Mouse (Mus musculus) left cerebral cortex, postnatal 14 days (tissue): Measurements from ENCODE around the gene Erfe. TPM values are rescaled to one million over a fixed set of nuclear protein-coding genes. Genes with fewer than 3 reads are reported as not detected.
A peak's percentile ranks its signal among the peaks of the same experiment; 100 is the strongest.

Experiments used
- DNase-seq, 2 experiments: peaks; one replicate each; pipeline ENCODE4 v3.0.0; 2021 to 2022; ENCODE audit warnings: low spot score in 2 of 2, mixed read lengths in 1 of 2
- intact Hi-C: fragments of 180-260 bp; cut with DNase I; formaldehyde crosslinking; loops from one replicate; pipeline ENCODE4 v1.15.1; 2025
- long read RNA-seq, 2 experiments: library from polyadenylated mRNA; stranded (forward); transcript quantifications; one replicate each; pipeline ENCODE4 v2.0.0; 2021
- total RNA-seq, 2 experiments: library from RNA; stranded (reverse); gene quantifications; 2 replicates each; pipeline ENCODE4 v1.2.3; 2021

Gene Erfe
- under 1 TPM; 0.15 to 0.34 TPM for total RNA-seq
- long read RNA-seq, experiment 1, result 0 reads
- long read RNA-seq, experiment 2, partial matches to known transcripts, result 0 of 1 reads
- long read RNA-seq, experiment 2, other reads (novel, unspliced or antisense), result 0 of 1 reads

DNA sequence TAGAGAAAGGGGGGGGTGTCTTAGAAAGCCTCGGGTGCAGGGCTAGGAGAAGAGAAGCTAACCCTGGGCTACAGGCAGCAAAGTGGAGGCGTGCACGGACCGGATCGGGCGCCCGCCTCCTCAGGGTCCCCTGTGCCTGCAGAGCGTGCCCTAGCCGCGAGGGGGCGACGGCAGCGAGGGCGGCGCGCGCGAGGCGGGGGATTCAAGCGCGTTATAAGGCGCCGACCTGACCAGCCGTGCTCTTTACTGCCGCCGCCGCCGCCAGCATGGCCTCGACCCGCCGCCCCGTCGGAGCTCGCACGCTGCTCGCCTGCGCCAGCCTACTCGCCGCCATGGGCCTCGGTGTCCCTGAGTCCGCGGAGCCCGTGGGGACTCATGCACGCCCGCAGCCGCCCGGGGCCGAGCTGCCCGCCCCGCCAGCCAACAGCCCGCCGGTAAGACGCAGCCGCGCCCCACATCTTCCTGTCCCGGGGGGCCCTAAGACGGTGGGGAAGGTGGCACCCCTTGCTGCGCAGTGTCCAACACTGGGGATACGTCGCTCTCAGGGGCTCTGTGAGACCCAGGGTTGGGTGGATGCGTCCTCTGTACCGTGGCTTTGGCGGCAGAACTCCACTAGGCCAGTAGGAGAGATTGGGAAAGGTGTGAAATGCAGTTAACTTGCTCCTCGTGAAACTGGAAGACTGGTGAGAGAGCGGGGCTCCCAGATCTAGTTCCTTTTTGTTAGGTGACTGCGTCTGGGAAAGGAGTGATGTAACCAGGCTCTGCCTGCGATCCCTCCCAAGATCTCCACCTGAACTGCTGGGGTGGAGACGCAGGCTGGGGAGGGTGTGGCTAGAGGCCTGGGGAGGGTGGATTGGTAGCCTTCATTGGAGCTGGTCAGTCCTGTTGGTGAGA, at the start of gene Erfe:
Erfe (plus strand) TSS at position 216 of the 894 bp plus-strand sequence.
- intact Hi-C loops, result no loop called here

GRCm38 (mm10) chr1:91317656-91318055, 48.6 kb upstream of the Erfe start:
- intact Hi-C loops, result no loop called here
- DNase-seq, result no peak

More for the DNA sequence above, at the start of gene Erfe:
- DNase-seq, result peak; percentile 30 to 46

DNA sequence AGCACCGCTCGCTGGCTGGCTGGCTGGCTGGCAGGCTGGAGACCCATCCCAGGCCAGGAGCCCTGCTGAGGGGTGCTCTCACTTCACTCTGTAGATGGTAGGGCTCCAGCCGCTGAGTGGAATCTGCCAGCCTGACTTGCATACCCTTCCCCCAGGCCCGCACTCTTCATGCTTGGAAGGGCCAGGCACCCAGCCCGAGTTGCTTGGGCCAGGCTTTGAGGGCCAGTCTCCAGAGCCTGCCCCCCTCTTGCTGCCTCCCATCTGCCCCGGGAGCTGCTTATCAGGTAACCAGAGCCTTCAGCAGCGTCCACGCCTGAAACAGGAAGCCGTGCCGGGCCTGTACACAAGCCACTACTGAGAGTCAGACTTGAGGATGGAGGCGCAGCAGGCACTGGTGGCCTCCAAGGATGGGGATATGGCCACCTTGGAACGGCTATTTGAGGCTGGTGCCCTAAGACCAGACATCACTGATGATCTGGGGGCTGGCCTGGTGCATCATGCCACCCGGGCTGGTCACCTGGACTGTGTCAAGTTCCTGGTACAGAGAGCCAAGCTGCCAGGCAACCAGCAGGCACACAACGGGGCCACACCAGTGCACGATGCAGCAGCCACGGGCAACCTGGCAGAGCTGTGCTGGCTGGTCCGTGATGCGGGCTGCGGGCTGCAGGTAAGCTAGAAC, 44.3 kb upstream of the Erfe start, which contains the start of gene Espnl:
Espnl (plus strand) TSS at position 316 of the 679 bp plus-strand sequence.
- DNase-seq, result no peak
- intact Hi-C loops, result no loop called here

- intact Hi-C loops, result no loop called here
- no peak for DNase-seq
Observed at GRCm38 (mm10) chr1:91324646-91325045, 41.6 kb upstream of the Erfe start.

DNA sequence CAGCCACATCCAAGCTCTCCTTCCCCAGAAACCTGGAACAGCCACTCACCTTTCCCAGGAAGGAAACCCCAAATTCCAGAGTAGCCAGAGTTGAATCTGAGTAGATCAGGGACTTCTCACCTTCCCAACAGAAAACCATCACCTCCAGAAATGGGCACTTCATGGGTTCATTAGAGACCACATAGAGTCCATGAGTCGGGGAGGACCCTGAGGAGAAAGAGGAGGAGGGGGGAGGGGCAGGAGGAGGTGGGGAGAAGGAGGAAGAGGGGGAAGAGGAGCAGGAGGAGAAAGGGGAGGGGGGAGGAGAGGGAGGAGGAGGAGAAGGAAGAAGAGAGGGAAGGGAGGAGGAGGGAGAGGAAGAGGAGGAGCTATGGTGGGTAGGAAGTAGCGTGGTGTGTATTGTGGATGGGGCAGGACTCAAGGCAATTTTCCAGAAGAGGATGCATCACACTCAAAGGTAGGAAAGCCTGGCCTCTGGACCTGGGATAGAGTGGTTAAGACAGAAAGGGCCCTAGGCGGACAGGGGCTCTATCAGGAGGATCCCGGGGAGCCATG, 40.7 kb upstream of the Erfe start:
- no peak for DNase-seq

GRCm38 (mm10) chr1:91332102-91332501, 34.1 kb upstream of the Erfe start:
- peak; percentile 18 to 32 for DNase-seq
- intact Hi-C loops, result no loop called here

More for the DNA sequence above, 40.7 kb upstream of the Erfe start:
- intact Hi-C loops, result no loop called here

DNA sequence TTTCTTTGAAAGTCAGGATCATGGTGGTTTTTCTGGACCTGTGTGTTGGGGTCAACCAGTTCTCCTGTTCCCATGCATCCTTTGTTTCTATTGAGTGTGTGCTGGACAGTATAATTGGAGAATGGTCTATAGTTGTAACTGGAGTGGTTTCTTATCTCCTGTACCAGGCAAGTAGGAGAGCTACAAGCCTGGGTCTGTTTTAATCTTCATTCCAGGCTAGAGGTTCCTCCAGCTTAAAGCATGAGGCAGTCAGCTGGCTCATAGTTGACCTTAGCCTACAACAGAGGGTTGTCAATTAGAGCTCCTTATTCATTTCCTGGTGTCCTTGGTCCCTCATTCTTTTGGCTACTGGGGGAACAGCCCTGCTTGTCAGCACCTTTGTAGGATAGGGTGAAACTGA, 32.6 kb upstream of the Erfe start:
- DNase-seq, result no peak
- intact Hi-C loops, result no loop called here

DNA sequence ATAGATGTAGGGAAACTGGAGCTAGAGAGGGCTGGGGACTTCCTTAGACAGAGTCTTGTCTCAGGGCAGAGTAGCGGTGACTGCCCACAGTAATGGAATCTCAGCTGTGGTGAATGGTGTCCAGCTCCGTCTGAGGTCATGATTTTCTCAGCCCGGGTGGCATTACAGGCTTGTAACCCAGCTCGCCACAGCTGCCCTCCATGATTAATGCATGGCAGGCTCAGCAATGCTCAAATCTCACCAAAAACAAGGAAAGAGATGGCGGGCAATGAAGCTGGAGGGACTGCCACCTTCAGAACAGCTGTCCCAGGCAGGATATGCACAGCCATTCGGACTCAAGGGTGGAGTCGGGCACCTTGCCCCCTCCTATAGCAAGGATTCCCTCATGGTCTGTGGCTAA, 28.9 kb upstream of the Erfe start:
- intact Hi-C loops, result no loop called here
- DNase-seq, result no peak

DNA sequence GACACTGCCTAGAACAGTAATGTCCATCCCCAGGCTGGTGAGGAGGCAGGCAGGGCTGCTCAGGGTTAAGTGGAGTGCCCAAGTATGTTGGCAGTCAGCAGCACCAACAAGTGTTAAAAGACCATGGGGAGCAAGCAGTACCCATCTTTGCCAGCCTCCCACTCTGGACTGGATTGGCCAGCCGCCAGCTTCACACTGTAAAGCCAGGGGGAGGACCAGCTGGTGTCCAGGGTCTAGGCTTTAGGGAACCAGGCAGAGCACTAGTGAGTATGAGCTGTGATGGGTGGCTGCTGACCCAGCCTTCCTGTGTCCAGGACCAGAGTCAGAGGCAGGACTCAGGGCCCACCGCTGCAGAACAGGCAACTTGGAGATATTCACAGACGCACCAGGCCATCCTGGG, 22.2 kb upstream of the Erfe start:
- DNase-seq, result peak in 1 of 2 experiments; percentile 33
- intact Hi-C loops, result no loop called here

DNA sequence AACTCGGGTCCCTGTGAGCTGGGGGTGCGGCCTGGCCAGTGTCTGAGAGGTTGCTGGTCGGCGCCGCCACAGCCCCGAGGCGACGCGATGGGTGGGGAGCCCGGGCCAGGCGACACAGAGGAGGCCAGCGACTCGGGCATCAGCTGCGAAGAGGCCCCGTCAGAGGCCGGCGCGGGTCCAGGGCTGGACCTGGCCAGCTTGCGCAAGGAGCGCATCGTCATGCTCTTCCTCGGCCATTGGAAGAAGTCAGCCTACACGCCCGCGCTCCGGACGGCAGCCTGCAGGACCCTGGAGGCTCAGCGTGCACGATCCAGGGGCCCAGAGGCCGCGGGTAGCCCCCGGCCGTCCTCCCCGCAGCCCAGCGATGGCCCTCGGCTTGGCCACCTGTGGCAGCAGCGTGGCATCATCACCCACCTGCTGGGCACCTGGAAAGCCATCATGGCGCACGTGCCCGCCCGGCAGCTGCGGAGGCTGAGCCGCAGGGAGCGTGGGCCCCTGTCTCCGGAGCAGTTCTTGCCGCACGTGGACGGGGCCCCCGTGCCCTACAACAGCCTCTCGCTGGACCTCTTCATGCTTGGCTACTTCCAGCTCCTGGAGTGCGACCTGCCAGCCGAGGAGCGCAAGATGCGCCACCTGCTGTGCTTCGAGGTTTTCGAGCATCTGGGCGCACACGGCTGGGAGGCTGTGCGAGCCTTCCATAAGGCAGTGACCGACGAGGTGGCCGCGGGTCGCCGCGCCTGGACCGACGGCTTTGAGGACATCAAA, 21.1 kb upstream of the Erfe start:
- intact Hi-C loops, result no loop called here
- no peak for DNase-seq

DNA sequence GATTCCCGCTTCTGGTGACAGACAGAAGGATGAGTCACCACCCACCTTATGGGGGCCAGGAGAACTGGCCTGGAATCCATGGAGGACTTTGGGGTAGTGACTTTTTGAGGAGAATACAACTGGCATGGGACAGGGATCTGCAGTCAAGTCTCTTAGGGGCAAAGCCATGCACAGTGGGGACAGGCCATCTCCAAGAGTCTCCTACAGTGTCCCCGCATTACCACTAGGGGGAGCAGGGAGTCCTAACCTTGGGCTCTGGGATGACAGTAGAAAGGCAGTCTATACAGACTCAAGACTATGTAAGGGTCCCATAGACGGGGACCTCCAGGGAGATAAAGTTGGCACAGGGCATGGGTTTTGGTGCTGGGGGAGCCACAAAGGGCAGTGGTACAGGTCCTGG, 19.3 kb upstream of the Erfe start:
- peak; percentile 30 to 51 for DNase-seq
- intact Hi-C loops, result no loop called here

GRCm38 (mm10) chr1:91350841-91351240, 15.4 kb upstream of the Erfe start, which contains the start of gene Klhl30:
Klhl30 (plus strand) TSS chr1:91351016.
- no peak for DNase-seq
- intact Hi-C loops, result no loop called here

DNA sequence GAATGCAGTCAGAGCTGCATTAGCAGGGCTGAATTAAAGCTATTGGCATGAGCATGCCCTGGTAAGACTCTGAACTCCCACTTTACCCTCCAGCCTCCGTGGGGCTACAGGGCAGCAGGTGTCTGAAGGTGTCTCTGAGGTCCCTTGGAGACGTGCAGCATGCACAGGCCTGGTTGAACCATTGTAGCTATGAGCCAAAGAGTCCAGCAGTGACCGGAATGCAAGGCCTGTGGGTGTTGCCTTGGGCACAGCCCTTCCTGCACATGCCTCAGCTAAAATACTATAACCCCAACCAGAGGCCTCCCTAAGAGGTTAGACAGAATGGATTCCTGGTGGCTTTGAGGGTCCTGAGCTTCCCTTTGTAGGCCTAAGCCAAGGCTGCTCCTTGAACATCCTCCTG, 15.0 kb upstream of the Erfe start:
- no peak for DNase-seq
- intact Hi-C loops, result no loop called here

- intact Hi-C loops, result no loop called here
- no peak for DNase-seq
Observed at GRCm38 (mm10) chr1:91352277-91352676, 14.0 kb upstream of the Erfe start.

DNA sequence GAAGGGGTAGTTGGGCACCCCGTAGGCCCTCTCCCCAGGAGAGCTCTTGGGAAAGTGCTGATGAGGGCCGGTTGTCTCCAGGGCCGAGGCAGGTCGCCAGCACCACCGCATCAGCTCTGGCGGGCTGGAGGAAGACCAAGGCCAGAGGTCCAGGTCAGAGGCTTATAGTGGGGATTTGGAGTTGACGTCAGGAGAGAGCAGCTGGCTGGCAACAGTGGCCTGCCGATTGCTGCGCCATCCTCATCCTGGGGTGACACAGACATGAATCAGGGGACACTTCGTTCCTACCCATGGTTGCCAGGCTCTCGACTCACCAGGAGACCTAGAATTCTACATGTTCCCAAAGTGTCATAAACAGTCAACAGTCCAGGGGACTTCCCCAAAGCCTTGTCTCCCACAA, 10.1 kb upstream of the Erfe start:
- no peak for DNase-seq
- intact Hi-C loops, result no loop called here

- intact Hi-C loops, result no loop called here
- DNase-seq, result no peak
Observed at GRCm38 (mm10) chr1:91362113-91362512, 4.1 kb upstream of the Erfe start.

GRCm38 (mm10) chr1:91364822-91365644, 1.2 kb upstream of the Erfe start:
- DNase-seq, result no peak
- intact Hi-C loops, result no loop called here

DNA sequence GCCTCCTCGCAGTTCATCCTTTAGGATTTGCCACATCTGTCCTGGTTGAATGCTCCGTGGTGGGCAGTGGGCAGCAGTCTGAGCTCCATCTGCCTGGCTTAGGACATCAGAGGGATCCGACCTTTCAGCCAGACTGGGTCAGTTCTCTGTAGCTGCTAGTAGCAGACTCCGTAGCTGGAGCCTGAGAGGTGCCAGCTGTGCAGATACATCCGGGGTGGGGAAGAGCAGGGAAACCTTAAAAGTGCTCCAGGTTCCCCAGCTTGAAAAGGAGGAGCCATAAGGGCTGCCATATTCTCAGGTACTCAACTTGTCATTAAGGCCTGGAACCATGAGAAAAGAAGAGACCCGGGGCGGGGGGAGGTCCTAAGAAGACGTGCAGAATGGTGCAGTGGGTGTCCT, 415 bp upstream of the Erfe start:
- intact Hi-C loops, result no loop called here
- no peak for DNase-seq

GRCm38 (mm10) chr1:91367295-91367694, 1.1 kb downstream of the Erfe start:
- intact Hi-C loops, result no loop called here
- DNase-seq, result no peak
